Mouse (Mus musculus) heart, adult 8-10 months (tissue): ENCODE data around the gene Rfesd. TPM values are rescaled to one million over a fixed set of nuclear protein-coding genes. Genes with fewer than 3 reads are reported as not detected.
A peak's percentile ranks its signal among the peaks of the same experiment; 100 is the strongest.

Experiments
- DNase-seq: peaks from one replicate; pipeline ENCODE4 v3.0.0; 2022; ENCODE audit warnings: low spot score
- total RNA-seq, 4 experiments: library from RNA; stranded (reverse); gene quantifications; 2 replicates each; pipeline ENCODE4 v1.2.4; 2022

Gene Rfesd
- 10 to 100 TPM; 12.0 to 18.5 (median 15.0) TPM for total RNA-seq

GRCm38 (mm10) chr13:76017974-76018843 is at the start of gene Rfesd:
TSS of gene Rfesd (minus strand) at chr13:76018719.
- DNase-seq = peak; percentile 98

GRCm38 (mm10) chr13:76064363-76064945 is 45.9 kb upstream of the Rfesd start:
- DNase-seq = no peak

- DNase-seq = no peak
These were observed 45.0 kb upstream of the Rfesd start for GRCm38 (mm10) chr13:76063548-76063947.

- DNase-seq = no peak
These were observed 44.0 kb upstream of the Rfesd start for GRCm38 (mm10) chr13:76062569-76062968.

GRCm38 (mm10) chr13:76062126-76062525 is 43.6 kb upstream of the Rfesd start:
- DNase-seq = no peak

GRCm38 (mm10) chr13:76059591-76059990 is 41.1 kb upstream of the Rfesd start:
- no peak for DNase-seq

- no peak for DNase-seq
These were observed 38.9 kb upstream of the Rfesd start for GRCm38 (mm10) chr13:76057267-76058069.

- no peak for DNase-seq
These were observed 38.4 kb upstream of the Rfesd start, which contains the start of gene Gpr150 for GRCm38 (mm10) chr13:76056896-76057266. TSS of gene Gpr150 (minus strand) at chr13:76056996.

GRCm38 (mm10) chr13:76056261-76056724 is 37.8 kb upstream of the Rfesd start:
- DNase-seq = peak; percentile 21

GRCm38 (mm10) chr13:76055391-76056232 is 37.1 kb upstream of the Rfesd start:
- peak; percentile 11 for DNase-seq

GRCm38 (mm10) chr13:76044971-76045370 is 26.5 kb upstream of the Rfesd start:
- DNase-seq = no peak

- no peak for DNase-seq
These were observed 23.9 kb upstream of the Rfesd start for GRCm38 (mm10) chr13:76042455-76042854.

GRCm38 (mm10) chr13:76024588-76024987 is 6.1 kb upstream of the Rfesd start:
- DNase-seq = peak; percentile 63

- DNase-seq = no peak
These were observed 3.3 kb upstream of the Rfesd start for GRCm38 (mm10) chr13:76021782-76022181.

GRCm38 (mm10) chr13:76018844-76019400 is 403 bp upstream of the Rfesd start:
- no peak for DNase-seq

- DNase-seq = peak; percentile 3
These were observed 1.1 kb downstream of the Rfesd start for GRCm38 (mm10) chr13:76017465-76017864.

GRCm38 (mm10) chr13:76014511-76014910 is 4.0 kb downstream of the Rfesd start:
- no peak for DNase-seq

GRCm38 (mm10) chr13:76003272-76003671 is 15.2 kb downstream of the Rfesd start:
- no peak for DNase-seq

- DNase-seq = peak; percentile 16
These were observed 26.1 kb downstream of the Rfesd start for GRCm38 (mm10) chr13:75992169-75993028.

- DNase-seq = peak; percentile 58
These were observed 30.4 kb downstream of the Rfesd start for GRCm38 (mm10) chr13:75988096-75988495.
